Mouse (Mus musculus): ENCODE results near the gene Gm20518.

The Gm20518 gene

GRCm38 (mm10) chr16:17896091-17896490, 4.6 kb upstream of the Gm20518 start:
- no peak for DNase-seq (ENCODE audit: low spot score in 2 of 2)

- no peak for DNase-seq (ENCODE audit: low spot score in 2 of 2)
Measured at GRCm38 (mm10) chr16:17893923-17894322, 2.5 kb upstream of the Gm20518 start, which contains the start of gene Tssk1. Gene Tssk1, plus strand, starts transcription at chr16:17894223.

GRCm38 (mm10) chr16:17892606-17893005, 1.1 kb upstream of the Gm20518 start:
- DNase-seq (ENCODE audit: low spot score in 2 of 2), result no peak

- DNase-seq (ENCODE audit: low spot score in 2 of 2), result peak; percentile 38 to 44
Measured at GRCm38 (mm10) chr16:17890917-17891566, 429 bp downstream of the Gm20518 start.

GRCm38 (mm10) chr16:17890342-17890727, 1.1 kb downstream of the Gm20518 start:
- no peak for DNase-seq (ENCODE audit: low spot score in 2 of 2)

- DNase-seq (ENCODE audit: low spot score in 2 of 2), result no peak
Measured at GRCm38 (mm10) chr16:17889689-17890341, 1.7 kb downstream of the Gm20518 start.

GRCm38 (mm10) chr16:17884116-17884515, 7.4 kb downstream of the Gm20518 start:
- DNase-seq (ENCODE audit: low spot score in 2 of 2), result no peak

- no peak for DNase-seq (ENCODE audit: low spot score in 2 of 2)
Measured at GRCm38 (mm10) chr16:17882196-17882595, 9.3 kb downstream of the Gm20518 start.

- DNase-seq (ENCODE audit: low spot score in 2 of 2), result peak; percentile 29 to 45
Measured at GRCm38 (mm10) chr16:17879571-17879970, 11.9 kb downstream of the Gm20518 start.

- DNase-seq (ENCODE audit: low spot score in 2 of 2), result no peak
Measured at GRCm38 (mm10) chr16:17876096-17876495, 15.4 kb downstream of the Gm20518 start.

GRCm38 (mm10) chr16:17875174-17875573, 16.3 kb downstream of the Gm20518 start:
- no peak for DNase-seq (ENCODE audit: low spot score in 2 of 2)

- no peak for DNase-seq (ENCODE audit: low spot score in 2 of 2)
Measured at GRCm38 (mm10) chr16:17872995-17873394, 18.5 kb downstream of the Gm20518 start.

- no peak for DNase-seq (ENCODE audit: low spot score in 2 of 2)
Measured at GRCm38 (mm10) chr16:17871248-17871647, 20.2 kb downstream of the Gm20518 start.

- DNase-seq (ENCODE audit: low spot score in 2 of 2), result no peak
Measured at GRCm38 (mm10) chr16:17865770-17866169, 25.7 kb downstream of the Gm20518 start.

GRCm38 (mm10) chr16:17865293-17865692, 26.2 kb downstream of the Gm20518 start:
- DNase-seq (ENCODE audit: low spot score in 2 of 2), result no peak

GRCm38 (mm10) chr16:17858592-17858991, 32.9 kb downstream of the Gm20518 start:
- no peak for DNase-seq (ENCODE audit: low spot score in 2 of 2)

- no peak for DNase-seq (ENCODE audit: low spot score in 2 of 2)
Measured at GRCm38 (mm10) chr16:17857157-17857556, 34.3 kb downstream of the Gm20518 start.

- no peak for DNase-seq (ENCODE audit: low spot score in 2 of 2)
Measured at GRCm38 (mm10) chr16:17853263-17853662, 38.2 kb downstream of the Gm20518 start.

- DNase-seq (ENCODE audit: low spot score in 2 of 2), result no peak
Measured at GRCm38 (mm10) chr16:17851860-17852259, 39.6 kb downstream of the Gm20518 start.

GRCm38 (mm10) chr16:17851331-17851730, 40.1 kb downstream of the Gm20518 start:
- DNase-seq (ENCODE audit: low spot score in 2 of 2), result no peak

- DNase-seq (ENCODE audit: low spot score in 2 of 2), result no peak
Measured at GRCm38 (mm10) chr16:17849486-17849885, 42.0 kb downstream of the Gm20518 start.

- no peak for DNase-seq (ENCODE audit: low spot score in 2 of 2)
Measured at GRCm38 (mm10) chr16:17848928-17849327, 42.5 kb downstream of the Gm20518 start.

GRCm38 (mm10) chr16:17848431-17848830, 43.0 kb downstream of the Gm20518 start:
- DNase-seq (ENCODE audit: low spot score in 2 of 2), result no peak

Measured in right cerebral cortex, postnatal 36 days (tissue).